Mouse (Mus musculus) 3134 (cell line): ENCODE measurements around the gene Cdyl2.

ENCODE experiments used
- DNase-seq: peaks from one replicate; pipeline ENCODE4 v3.0.0-alpha.2; 2011; ENCODE audit warnings: low spot score; ENCODE audit not compliant: insufficient read length; ENCODE audit errors: extremely low read depth

Cdyl2 gene

GRCm38 (mm10) chr8:116732684-116733647 is at the start of gene Cdyl2:
TSS of gene Cdyl2 (minus strand) at chr8:116732991.
- no peak for DNase-seq

GRCm38 (mm10) chr8:116780594-116780993 is 47.8 kb upstream of the Cdyl2 start:
- no peak for DNase-seq

- DNase-seq, result no peak
Observed at GRCm38 (mm10) chr8:116774220-116774619, 41.4 kb upstream of the Cdyl2 start.

GRCm38 (mm10) chr8:116772727-116773126 is 39.9 kb upstream of the Cdyl2 start:
- DNase-seq, result no peak

GRCm38 (mm10) chr8:116771797-116772343 is 39.1 kb upstream of the Cdyl2 start:
- DNase-seq, result no peak

- DNase-seq, result no peak
Observed at GRCm38 (mm10) chr8:116770756-116771155, 38.0 kb upstream of the Cdyl2 start.

- no peak for DNase-seq
Observed at GRCm38 (mm10) chr8:116756174-116756573, 23.4 kb upstream of the Cdyl2 start.

- no peak for DNase-seq
Observed at GRCm38 (mm10) chr8:116755557-116755956, 22.8 kb upstream of the Cdyl2 start.

GRCm38 (mm10) chr8:116740726-116741125 is 7.9 kb upstream of the Cdyl2 start:
- no peak for DNase-seq

GRCm38 (mm10) chr8:116735306-116735705 is 2.5 kb upstream of the Cdyl2 start:
- DNase-seq, result no peak

GRCm38 (mm10) chr8:116734176-116734575 is 1.4 kb upstream of the Cdyl2 start:
- no peak for DNase-seq

GRCm38 (mm10) chr8:116733648-116734014 is 840 bp upstream of the Cdyl2 start:
- no peak for DNase-seq

GRCm38 (mm10) chr8:116731976-116732683 is 661 bp downstream of the Cdyl2 start:
- DNase-seq, result no peak

GRCm38 (mm10) chr8:116721451-116721850 is 11.3 kb downstream of the Cdyl2 start:
- no peak for DNase-seq

- DNase-seq, result no peak
Observed at GRCm38 (mm10) chr8:116707496-116707895, 25.3 kb downstream of the Cdyl2 start.

GRCm38 (mm10) chr8:116702501-116702900 is 30.3 kb downstream of the Cdyl2 start:
- DNase-seq, result no peak

- no peak for DNase-seq
Observed at GRCm38 (mm10) chr8:116692931-116693330, 39.9 kb downstream of the Cdyl2 start.

GRCm38 (mm10) chr8:116689741-116690140 is 43.0 kb downstream of the Cdyl2 start:
- DNase-seq, result no peak

- DNase-seq, result no peak
Observed at GRCm38 (mm10) chr8:116676174-116676573, 56.6 kb downstream of the Cdyl2 start.

GRCm38 (mm10) chr8:116673966-116674805 is 58.6 kb downstream of the Cdyl2 start:
- no peak for DNase-seq

GRCm38 (mm10) chr8:116673493-116673892 is 59.3 kb downstream of the Cdyl2 start:
- DNase-seq, result no peak
